Mouse (Mus musculus): ENCODE data around the gene Cyb5r2. TPM values are rescaled to one million over a fixed set of nuclear protein-coding genes. Genes with fewer than 3 reads are reported as not detected.

Gene Cyb5r2
- total RNA-seq, 1 experiment from 2014 or later: not detected

- no peak for ATAC-seq (replicated peaks in 1 of 2; ENCODE audit: insufficient read depth in 1 of 2, low FRiP score in 2 of 2, low TSS enrichment in 1 of 2, low read depth in 1 of 2, poor library complexity in 2 of 2, severe bottlenecking in 2 of 2)
Measured at GRCm38 (mm10) chr7:107742963-107743465, 14.8 kb downstream of the Cyb5r2 start.

- ATAC-seq (replicated peaks in 1 of 2; ENCODE audit: insufficient read depth in 1 of 2, low FRiP score in 2 of 2, low TSS enrichment in 1 of 2, low read depth in 1 of 2, poor library complexity in 2 of 2, severe bottlenecking in 2 of 2): 0 out of 4 replicates have a peak, but pooled peaks of 1 of the 2 experiments have one; percentile 27
Measured at GRCm38 (mm10) chr7:107738726-107739125, 19.1 kb downstream of the Cyb5r2 start.

- no peak for ATAC-seq (replicated peaks in 1 of 2; ENCODE audit: insufficient read depth in 1 of 2, low FRiP score in 2 of 2, low TSS enrichment in 1 of 2, low read depth in 1 of 2, poor library complexity in 2 of 2, severe bottlenecking in 2 of 2)
Measured at GRCm38 (mm10) chr7:107733162-107733561, 24.7 kb downstream of the Cyb5r2 start.

DNA sequence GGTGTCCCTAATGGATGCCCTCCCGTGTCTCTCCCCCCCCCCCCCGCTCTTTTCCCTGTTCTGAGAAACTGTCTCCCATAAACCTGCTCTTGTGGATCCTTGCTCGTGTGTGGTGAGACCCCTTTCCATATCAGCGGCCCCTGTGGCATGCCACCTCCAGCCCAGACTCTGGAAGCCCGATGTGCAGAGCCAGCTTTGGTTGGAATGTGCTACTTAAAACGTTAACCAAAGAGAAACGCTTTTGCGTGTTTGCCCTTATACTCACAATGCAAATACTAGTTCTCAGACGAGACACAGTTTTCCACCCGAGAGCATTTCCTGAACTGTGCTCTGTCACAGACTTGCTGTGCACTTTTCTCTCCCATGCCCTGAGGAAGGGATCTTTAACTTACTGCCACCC lies 27.2 kb downstream of the Cyb5r2 start:
- no peak for ATAC-seq (replicated peaks in 1 of 2; ENCODE audit: insufficient read depth in 1 of 2, low FRiP score in 2 of 2, low TSS enrichment in 1 of 2, low read depth in 1 of 2, poor library complexity in 2 of 2, severe bottlenecking in 2 of 2)

- no peak for ATAC-seq (replicated peaks in 1 of 2; ENCODE audit: insufficient read depth in 1 of 2, low FRiP score in 2 of 2, low TSS enrichment in 1 of 2, low read depth in 1 of 2, poor library complexity in 2 of 2, severe bottlenecking in 2 of 2)
Measured at GRCm38 (mm10) chr7:107727538-107727937, 30.3 kb downstream of the Cyb5r2 start.

DNA sequence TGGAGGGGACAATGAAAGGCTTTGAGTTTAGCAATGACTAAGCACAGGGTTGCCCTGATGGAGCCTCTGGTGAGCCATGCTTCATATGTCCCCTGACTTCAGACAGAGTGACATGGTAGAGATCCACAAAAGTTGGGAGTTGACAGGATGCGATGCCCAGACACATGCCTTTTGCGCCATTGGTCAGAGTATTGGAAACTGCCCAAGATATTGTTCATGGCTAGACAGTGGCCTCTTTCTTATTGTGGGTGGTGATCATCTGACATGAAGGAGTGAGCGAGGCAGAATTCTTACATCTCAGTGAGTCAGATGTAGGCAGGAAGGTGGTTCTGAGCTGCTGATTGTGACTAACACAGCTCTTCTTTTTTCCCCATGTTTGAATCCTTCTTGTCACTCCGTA lies 35.3 kb downstream of the Cyb5r2 start:
- ATAC-seq (replicated peaks in 1 of 2; ENCODE audit: insufficient read depth in 1 of 2, low FRiP score in 2 of 2, low TSS enrichment in 1 of 2, low read depth in 1 of 2, poor library complexity in 2 of 2, severe bottlenecking in 2 of 2): no peak

DNA sequence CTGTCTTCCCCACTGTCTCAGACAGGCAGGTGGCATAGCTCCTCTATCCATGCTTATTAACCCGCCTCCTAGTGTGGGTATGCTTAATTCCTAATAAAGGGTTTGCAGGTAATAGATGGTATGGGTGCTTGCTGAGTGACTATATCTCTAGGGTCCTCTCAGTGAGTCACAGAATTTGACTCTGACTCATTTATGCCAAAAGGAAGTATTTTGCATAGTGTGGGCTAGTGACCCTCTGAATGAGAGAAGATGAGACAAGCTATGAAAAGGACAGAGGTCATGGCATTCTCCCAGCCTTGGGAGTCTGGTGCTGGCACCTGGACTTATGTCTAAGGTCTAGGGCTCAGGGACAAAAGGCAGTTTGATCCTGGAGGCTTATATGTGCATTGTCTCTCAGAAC lies 37.1 kb downstream of the Cyb5r2 start:
- no peak for ATAC-seq (replicated peaks in 1 of 2; ENCODE audit: insufficient read depth in 1 of 2, low FRiP score in 2 of 2, low TSS enrichment in 1 of 2, low read depth in 1 of 2, poor library complexity in 2 of 2, severe bottlenecking in 2 of 2)

- no peak for ATAC-seq (replicated peaks in 1 of 2; ENCODE audit: insufficient read depth in 1 of 2, low FRiP score in 2 of 2, low TSS enrichment in 1 of 2, low read depth in 1 of 2, poor library complexity in 2 of 2, severe bottlenecking in 2 of 2)
Measured at GRCm38 (mm10) chr7:107714067-107714466, 43.8 kb downstream of the Cyb5r2 start.

- ATAC-seq (replicated peaks in 1 of 2; ENCODE audit: insufficient read depth in 1 of 2, low FRiP score in 2 of 2, low TSS enrichment in 1 of 2, low read depth in 1 of 2, poor library complexity in 2 of 2, severe bottlenecking in 2 of 2): no peak
Measured at GRCm38 (mm10) chr7:107712743-107713142, 45.1 kb downstream of the Cyb5r2 start.

GRCm38 (mm10) chr7:107708491-107709112 lies 49.2 kb downstream of the Cyb5r2 start:
- peak; percentile 85 to 87 for ATAC-seq (replicated peaks in 1 of 2; ENCODE audit: insufficient read depth in 1 of 2, low FRiP score in 2 of 2, low TSS enrichment in 1 of 2, low read depth in 1 of 2, poor library complexity in 2 of 2, severe bottlenecking in 2 of 2)

- peak; percentile 90 for ATAC-seq (replicated peaks in 1 of 2; ENCODE audit: insufficient read depth in 1 of 2, low FRiP score in 2 of 2, low TSS enrichment in 1 of 2, low read depth in 1 of 2, poor library complexity in 2 of 2, severe bottlenecking in 2 of 2)
Measured at GRCm38 (mm10) chr7:107707650-107708049, 50.2 kb downstream of the Cyb5r2 start.

- no peak for ATAC-seq (replicated peaks in 1 of 2; ENCODE audit: insufficient read depth in 1 of 2, low FRiP score in 2 of 2, low TSS enrichment in 1 of 2, low read depth in 1 of 2, poor library complexity in 2 of 2, severe bottlenecking in 2 of 2)
Measured at GRCm38 (mm10) chr7:107705941-107706340, 51.9 kb downstream of the Cyb5r2 start.

DNA sequence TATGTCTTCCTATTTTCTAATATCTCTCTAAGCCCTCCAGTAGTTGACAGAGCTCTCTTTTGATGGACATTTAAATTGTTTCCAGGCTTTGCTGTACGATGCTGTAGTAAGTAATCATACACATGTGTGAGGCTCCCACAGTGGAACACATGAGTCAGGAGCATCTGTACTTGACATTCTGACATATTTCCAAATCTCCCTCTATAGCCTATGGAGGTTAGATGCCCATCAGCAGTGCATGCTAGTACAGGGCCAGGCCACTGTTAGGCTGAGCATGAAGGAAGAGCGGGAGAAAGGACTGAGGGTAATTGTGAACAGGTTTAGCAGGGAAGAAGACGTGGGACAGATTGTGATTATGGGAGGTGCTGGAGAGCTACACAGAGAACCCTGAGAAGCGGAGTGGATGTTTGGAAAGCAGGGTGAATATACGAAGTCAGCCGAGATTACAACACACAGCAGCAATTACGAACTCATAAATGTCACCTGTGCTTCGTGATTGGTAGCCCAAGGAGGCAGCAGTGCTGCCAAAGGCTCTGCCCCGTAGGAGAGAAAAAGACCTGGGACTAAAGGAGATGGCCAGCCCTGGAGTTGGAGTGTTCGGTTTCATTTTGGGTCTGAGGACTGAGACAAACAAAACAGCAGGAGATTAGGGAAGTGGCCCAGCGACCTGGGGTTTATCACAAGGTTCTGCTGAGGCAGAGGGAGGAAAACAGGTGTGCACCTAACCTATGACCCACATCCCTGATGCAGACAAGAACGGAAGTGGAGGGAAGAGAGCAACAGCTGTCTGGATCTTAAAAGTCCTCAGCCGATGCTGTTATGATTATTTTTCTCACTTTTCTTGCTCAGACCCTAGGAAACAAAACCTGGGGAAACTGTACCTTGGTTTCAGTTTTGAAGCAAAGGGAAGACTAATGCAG lies 55.1 kb downstream of the Cyb5r2 start:
- peak; percentile 13 to 25; a peak in 1 of 4 replicates for ATAC-seq (replicated peaks in 1 of 2; ENCODE audit: insufficient read depth in 1 of 2, low FRiP score in 2 of 2, low TSS enrichment in 1 of 2, low read depth in 1 of 2, poor library complexity in 2 of 2, severe bottlenecking in 2 of 2)

DNA sequence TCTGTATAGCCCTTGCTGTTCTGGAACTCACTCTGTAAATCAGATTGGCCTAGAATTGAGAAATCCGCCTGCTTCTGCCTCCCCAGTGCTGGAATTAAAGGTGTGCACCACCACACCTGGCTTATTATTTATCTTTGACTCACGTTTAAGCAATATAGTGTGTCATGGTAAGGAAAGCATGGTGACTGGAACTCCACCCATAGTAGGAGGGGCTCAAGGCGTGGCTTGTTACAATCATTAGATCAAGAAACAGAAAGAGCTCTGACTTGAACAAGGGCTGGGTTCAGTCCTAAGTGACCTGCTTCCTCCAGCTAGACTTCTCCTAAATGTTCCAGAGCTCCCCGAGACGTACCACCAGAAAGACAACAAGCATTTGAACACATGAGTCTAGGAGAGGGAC lies 57.2 kb downstream of the Cyb5r2 start:
- ATAC-seq (replicated peaks in 1 of 2; ENCODE audit: insufficient read depth in 1 of 2, low FRiP score in 2 of 2, low TSS enrichment in 1 of 2, low read depth in 1 of 2, poor library complexity in 2 of 2, severe bottlenecking in 2 of 2): no peak

GRCm38 (mm10) chr7:107699926-107700325 lies 57.9 kb downstream of the Cyb5r2 start:
- no peak for ATAC-seq (replicated peaks in 1 of 2; ENCODE audit: insufficient read depth in 1 of 2, low FRiP score in 2 of 2, low TSS enrichment in 1 of 2, low read depth in 1 of 2, poor library complexity in 2 of 2, severe bottlenecking in 2 of 2)

All from hematopoietic stem cell, adult 5-6 weeks (primary cell).